Mouse (Mus musculus) hindbrain, embryonic 10.5 days (tissue): ENCODE measurements around the gene Dapp1. TPM values are rescaled to one million over a fixed set of nuclear protein-coding genes. Genes with fewer than 3 reads are reported as not detected.

Experiments
- DNase-seq: peaks from one replicate; pipeline ENCODE4 v3.0.0-alpha.2; 2017; ENCODE audit warnings: low spot score
- H3K27ac ChIP-seq: fragments of 300-500 bp; sonication (generic); 2 replicates; pipeline ENCODE4 v1.5.1; 2016; ENCODE audit warnings: mild to moderate bottlenecking, moderate library complexity
- H3K27me3 ChIP-seq: fragments of 300-500 bp; sonication (generic); 2 replicates; pipeline ENCODE4 v1.6.1; 2016; ENCODE audit warnings: mild to moderate bottlenecking; ENCODE audit not compliant: poor library complexity, insufficient read depth, severe bottlenecking
- H3K36me3 ChIP-seq: fragments of 300-500 bp; sonication (generic); 2 replicates; pipeline ENCODE4 v1.6.1; 2016; ENCODE audit warnings: mild to moderate bottlenecking, moderate library complexity
- H3K4me1 ChIP-seq: fragments of 300-500 bp; sonication (generic); replicated peaks from 2 replicates; pipeline ENCODE4 v1.6.1; 2016; ENCODE audit warnings: mild to moderate bottlenecking
- H3K4me3 ChIP-seq: fragments of 300-500 bp; sonication (generic); 2 replicates; pipeline ENCODE4 v1.5.1; 2016; ENCODE audit warnings: mild to moderate bottlenecking, moderate library complexity
- H3K9me3 ChIP-seq: fragments of 300-500 bp; sonication (generic); 2 replicates; pipeline ENCODE4 v1.6.1; 2016; ENCODE audit warnings: mild to moderate bottlenecking, moderate library complexity
- WGBS: fragments of 180-500 bp; shearing (Covaris S2); methylation state at CpG from one replicate; pipeline ENCODE4 v1.1.7; 2016; 5-methylcytosine and 5-hydroxymethylcytosine counted together
- polyA plus RNA-seq: library from polyadenylated mRNA; unstranded; fragments of >200 nt; fragmentation: Nextera tagmentation; extraction: Ambion mirVana; gene quantifications from 2 replicates; pipeline ENCODE4 v1.2.1, GENCODE M21; 2016

Dapp1 gene
- 2.3 and 2.4 TPM in 2 replicates for polyA plus RNA-seq

- Histone ChIP-seq H3K9me3 (no peaks in the 10 kb centered on the region), H3K4me3 (peak within 1 kb of the TSS; percentile 48), H3K4me1 (peaks cover 20% of the 10 kb centered on the region), H3K27me3 (peaks cover 4% of the 10 kb centered on the region; the same call in 1 of the 2 replicates), H3K27ac (peak within 1 kb of the TSS; percentile 70), H3K36me3 (no peaks in the 10 kb centered on the region)
- 14% methylated on average over 10 of the region's 10 CpGs for WGBS
- peak; percentile 53 for DNase-seq
These were observed at the start of gene Dapp1 for GRCm38 (mm10) chr3:137981382-137981750. Dapp1 (minus strand) TSS chr3:137981545.

- DNase-seq, result no peak
- WGBS, result 86% methylated on average over 6 of the region's 6 CpGs
These were observed 49.2 kb upstream of the Dapp1 start for GRCm38 (mm10) chr3:138030563-138030962.

GRCm38 (mm10) chr3:138029351-138029750 is 48.0 kb upstream of the Dapp1 start:
- Histone ChIP-seq H3K9me3 (no peaks in the 10 kb centered on the region), H3K4me3 (no peak overlapping the region), H3K27ac (no peak overlapping the region), H3K27me3 (no peaks in the 10 kb centered on the region), H3K4me1 (no peaks in the 10 kb centered on the region), H3K36me3 (no peaks in the 10 kb centered on the region)
- no peak for DNase-seq
- WGBS, result 91% methylated on average over 5 of the region's 5 CpGs

More at GRCm38 (mm10) chr3:138030563-138030962, 49.2 kb upstream of the Dapp1 start:
- Histone ChIP-seq H3K36me3 (no peaks in the 10 kb centered on the region), H3K27ac (no peak overlapping the region), H3K4me3 (no peak overlapping the region), H3K9me3 (no peaks in the 10 kb centered on the region), H3K27me3 (no peaks in the 10 kb centered on the region), H3K4me1 (no peaks in the 10 kb centered on the region)

- Histone ChIP-seq H3K4me3 (no peak overlapping the region), H3K9me3 (no peaks in the 10 kb centered on the region), H3K4me1 (no peaks in the 10 kb centered on the region), H3K27me3 (no peaks in the 10 kb centered on the region), H3K27ac (no peak overlapping the region), H3K36me3 (no peaks in the 10 kb centered on the region)
- DNase-seq, result no peak
- WGBS, result 84% methylated on average over 5 of the region's 5 CpGs
These were observed 46.4 kb upstream of the Dapp1 start for GRCm38 (mm10) chr3:138027575-138028362.

GRCm38 (mm10) chr3:138026286-138026685 is 44.9 kb upstream of the Dapp1 start:
- Histone ChIP-seq H3K27ac (no peak overlapping the region), H3K9me3 (no peaks in the 10 kb centered on the region), H3K4me1 (no peaks in the 10 kb centered on the region), H3K36me3 (no peaks in the 10 kb centered on the region), H3K27me3 (no peaks in the 10 kb centered on the region), H3K4me3 (no peak overlapping the region)
- 82% methylated on average over 10 of the region's 10 CpGs for WGBS
- no peak for DNase-seq

GRCm38 (mm10) chr3:138022651-138023050 is 41.3 kb upstream of the Dapp1 start:
- 84% methylated on average over 4 of the region's 4 CpGs for WGBS
- no peaks in the 10 kb centered on the region for H3K36me3 ChIP-seq
- peaks cover 8% of the 10 kb centered on the region; the same call in 1 of the 2 replicates for H3K9me3 ChIP-seq
- no peak for DNase-seq
- no peak overlapping the region for H3K27ac ChIP-seq
- H3K27me3 ChIP-seq, result no peaks in the 10 kb centered on the region
- H3K4me3 ChIP-seq, result no peak overlapping the region
- no peaks in the 10 kb centered on the region for H3K4me1 ChIP-seq

GRCm38 (mm10) chr3:138022003-138022402 is 40.7 kb upstream of the Dapp1 start:
- WGBS, result 92% methylated on average over 4 of the region's 4 CpGs
- no peak for DNase-seq
- no peaks in the 10 kb centered on the region for H3K27me3 ChIP-seq
- peaks cover 8% of the 10 kb centered on the region; the same call in 1 of the 2 replicates for H3K9me3 ChIP-seq
- no peaks in the 10 kb centered on the region for H3K4me1 ChIP-seq
- no peak overlapping the region for H3K27ac ChIP-seq
- H3K4me3 ChIP-seq, result no peak overlapping the region
- H3K36me3 ChIP-seq, result no peaks in the 10 kb centered on the region

- Histone ChIP-seq H3K4me3 (no peak overlapping the region), H3K9me3 (peaks cover 8% of the 10 kb centered on the region; the same call in 1 of the 2 replicates), H3K4me1 (no peaks in the 10 kb centered on the region), H3K27me3 (no peaks in the 10 kb centered on the region), H3K27ac (no peak overlapping the region), H3K36me3 (no peaks in the 10 kb centered on the region)
- WGBS, result 84% methylated on average over 12 of the region's 12 CpGs
- DNase-seq, result no peak
These were observed 35.5 kb upstream of the Dapp1 start for GRCm38 (mm10) chr3:138016810-138017209.

- WGBS, result 88% methylated on average over 2 of the region's 2 CpGs
- Histone ChIP-seq H3K4me3 (no peak overlapping the region), H3K36me3 (no peaks in the 10 kb centered on the region), H3K4me1 (no peaks in the 10 kb centered on the region), H3K9me3 (peaks cover 8% of the 10 kb centered on the region; the same call in 1 of the 2 replicates), H3K27me3 (no peaks in the 10 kb centered on the region), H3K27ac (no peak overlapping the region)
- DNase-seq, result no peak
These were observed 33.4 kb upstream of the Dapp1 start for GRCm38 (mm10) chr3:138014725-138015124.

GRCm38 (mm10) chr3:138012351-138012750 is 31.0 kb upstream of the Dapp1 start:
- no peaks in the 10 kb centered on the region for H3K36me3 ChIP-seq
- no peak overlapping the region for H3K4me3 ChIP-seq
- no peak for DNase-seq
- no peaks in the 10 kb centered on the region for H3K9me3 ChIP-seq
- WGBS, result 67% methylated on average over 4 of the region's 4 CpGs
- H3K4me1 ChIP-seq, result no peaks in the 10 kb centered on the region
- no peaks in the 10 kb centered on the region for H3K27me3 ChIP-seq
- H3K27ac ChIP-seq, result no peak overlapping the region

- Histone ChIP-seq H3K36me3 (no peaks in the 10 kb centered on the region), H3K4me3 (no peak overlapping the region), H3K27me3 (no peaks in the 10 kb centered on the region), H3K4me1 (no peaks in the 10 kb centered on the region), H3K9me3 (peaks cover 7% of the 10 kb centered on the region; the same call in 1 of the 2 replicates), H3K27ac (no peak overlapping the region)
- 85% methylated on average over 6 of the region's 6 CpGs for WGBS
- DNase-seq, result no peak
These were observed 26.8 kb upstream of the Dapp1 start for GRCm38 (mm10) chr3:138008152-138008551.

GRCm38 (mm10) chr3:138006896-138007295 is 25.6 kb upstream of the Dapp1 start:
- Histone ChIP-seq H3K4me1 (no peaks in the 10 kb centered on the region), H3K36me3 (no peaks in the 10 kb centered on the region), H3K27ac (no peak overlapping the region), H3K4me3 (no peak overlapping the region), H3K27me3 (no peaks in the 10 kb centered on the region), H3K9me3 (peaks cover 7% of the 10 kb centered on the region; the same call in 1 of the 2 replicates)
- WGBS, result 85% methylated on average over 3 of the region's 3 CpGs
- no peak for DNase-seq

- Histone ChIP-seq H3K4me3 (no peak overlapping the region), H3K9me3 (peaks cover 7% of the 10 kb centered on the region; the same call in 1 of the 2 replicates), H3K36me3 (no peaks in the 10 kb centered on the region), H3K27ac (no peak overlapping the region), H3K27me3 (no peaks in the 10 kb centered on the region), H3K4me1 (no peaks in the 10 kb centered on the region; the same call in 1 of the 2 replicates)
- 89% methylated on average over 7 of the region's 7 CpGs for WGBS
- DNase-seq, result no peak
These were observed 21.9 kb upstream of the Dapp1 start for GRCm38 (mm10) chr3:138003264-138003663.
